Mouse (Mus musculus): ENCODE data around the gene Cep55. TPM values are rescaled to one million over a fixed set of nuclear protein-coding genes. Genes with fewer than 3 reads are reported as not detected.
A peak's percentile ranks its signal among the peaks of the same experiment; 100 is the strongest.

The Cep55 gene
- 7.1 and 8.2 TPM in 2 replicates for polyA plus RNA-seq (2015; fragmentation: Nextera tagmentation; extraction: Ambion mirVana)

DNA sequence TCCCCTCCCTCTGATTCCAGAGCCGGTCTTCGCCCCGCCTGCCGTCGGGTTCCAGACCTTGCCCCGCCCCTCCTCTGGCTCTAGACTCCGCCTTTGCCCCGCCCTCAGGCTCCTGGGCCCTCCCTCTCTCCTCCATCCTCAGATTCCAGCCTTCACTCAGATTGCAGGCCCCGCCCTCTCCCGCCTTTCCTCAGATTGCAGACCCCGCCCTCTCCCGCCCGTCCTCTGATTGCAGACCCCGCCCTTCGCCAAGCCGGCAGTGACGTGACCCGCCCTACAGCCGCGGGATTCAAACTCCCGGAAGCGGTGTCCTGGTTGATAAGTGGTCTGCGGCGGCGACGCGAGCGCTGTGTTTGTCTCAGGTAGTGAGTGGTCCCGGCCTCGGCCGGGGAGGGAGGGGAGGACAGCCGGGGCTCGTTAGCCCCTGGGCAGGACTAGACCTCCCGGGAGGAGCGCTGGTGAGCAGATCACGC is at the start of gene Cep55:
Cep55 (plus strand) TSS at position 292 of the 473 bp plus-strand sequence.
- Histone ChIP-seq H3K4me3 (ENCODE audit: low read depth, low read length) (peak within 1 kb of the TSS; percentile 74), H3K9ac (ENCODE audit: low read depth, low read length) (peak within 1 kb of the TSS; percentile 66), H3K4me1 (replicated peaks; ENCODE audit: control insufficient read depth, insufficient read depth, low read length) (peaks cover 4% of the 10 kb centered on the region; the same call in 1 of the 2 replicates), H3K9me3 (ENCODE audit: control insufficient read depth) (no peaks in the 10 kb centered on the region), H3K4me2 (replicated peaks; ENCODE audit: low read depth) (peak within 1 kb of the TSS; percentile 86), H3K27me3 (replicated peaks; ENCODE audit: control insufficient read depth, insufficient read depth, low read length) (no peaks in the 10 kb centered on the region), H3K27ac (ENCODE audit: low read depth, low read length) (0 out of 2 replicates have a peak within 1 kb of the TSS, but pooled peaks have one; percentile 31), H3K36me3 (ENCODE audit: control insufficient read depth, insufficient read depth) (no peaks in the 10 kb centered on the region)
- no peak; the same call in 1 of the 2 replicates for TF ChIP-seq CTCF (IDR thresholded peaks at IDR 0.05; ENCODE audit: low read depth)
- WGBS = under 1% methylated on average over 36 of the region's 36 CpGs
- peak; percentile 96 for ATAC-seq

DNA sequence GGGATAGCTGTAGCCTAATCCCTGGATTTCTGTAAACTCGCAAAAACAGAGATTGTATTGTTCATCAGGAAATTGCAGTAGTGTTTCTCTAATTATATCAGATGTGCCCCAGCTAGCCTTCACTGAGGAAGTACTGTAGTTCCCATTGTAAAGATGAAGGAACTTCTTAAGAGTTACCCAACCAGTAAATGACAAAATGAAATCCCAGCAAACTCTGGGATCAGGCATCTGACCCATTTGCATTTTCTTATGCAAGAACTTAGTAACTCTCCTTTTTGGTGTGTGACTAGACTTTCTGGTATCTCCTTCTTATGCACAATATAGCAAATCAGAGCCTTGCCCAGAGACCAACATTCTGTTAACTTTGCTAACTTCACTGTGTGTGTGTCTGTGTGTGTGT is 43.4 kb upstream of the Cep55 start:
- H3K27me3 ChIP-seq (replicated peaks; ENCODE audit: control insufficient read depth, insufficient read depth, low read length) = no peaks in the 10 kb centered on the region; the same call in 1 of the 2 replicates
- no peak overlapping the region for H3K9ac ChIP-seq (ENCODE audit: low read depth, low read length)
- no peak for TF ChIP-seq CTCF (IDR thresholded peaks at IDR 0.05; ENCODE audit: low read depth)
- no peaks in the 10 kb centered on the region for H3K4me1 ChIP-seq (replicated peaks; ENCODE audit: control insufficient read depth, insufficient read depth, low read length)
- no peak overlapping the region for H3K4me2 ChIP-seq (replicated peaks; ENCODE audit: low read depth)
- H3K36me3 ChIP-seq (ENCODE audit: control insufficient read depth, insufficient read depth) = no peaks in the 10 kb centered on the region
- WGBS = 53% methylated on average over 1 of the region's 1 CpGs
- H3K27ac ChIP-seq (ENCODE audit: low read depth, low read length) = no peak overlapping the region
- H3K4me3 ChIP-seq (ENCODE audit: low read depth, low read length) = no peak overlapping the region
- no peak for ATAC-seq
- no peaks in the 10 kb centered on the region for H3K9me3 ChIP-seq (ENCODE audit: control insufficient read depth)

DNA sequence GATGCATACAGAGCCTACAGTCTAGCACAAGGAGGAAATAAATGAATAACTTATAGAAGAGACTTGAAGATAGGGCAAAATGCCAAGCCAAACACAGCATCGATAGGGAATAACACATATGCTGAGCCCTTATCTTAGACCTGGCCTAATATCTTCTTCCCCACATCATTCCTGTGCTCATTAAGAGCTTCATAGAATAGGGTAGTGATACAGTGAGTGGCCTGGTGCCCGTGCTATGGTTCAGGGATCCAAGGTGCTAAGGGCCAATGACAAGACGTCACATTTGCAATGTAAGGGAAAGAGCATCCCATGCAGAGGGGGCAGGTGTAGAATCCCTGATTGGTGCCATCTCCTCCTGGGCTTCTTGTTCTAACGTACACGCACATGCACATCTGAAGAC is 40.4 kb upstream of the Cep55 start:
- Histone ChIP-seq H3K4me3 (ENCODE audit: low read depth, low read length) (no peak overlapping the region), H3K9me3 (ENCODE audit: control insufficient read depth) (no peaks in the 10 kb centered on the region), H3K4me1 (replicated peaks; ENCODE audit: control insufficient read depth, insufficient read depth, low read length) (no peaks in the 10 kb centered on the region), H3K36me3 (ENCODE audit: control insufficient read depth, insufficient read depth) (no peaks in the 10 kb centered on the region), H3K9ac (ENCODE audit: low read depth, low read length) (no peak overlapping the region), H3K27me3 (replicated peaks; ENCODE audit: control insufficient read depth, insufficient read depth, low read length) (no peaks in the 10 kb centered on the region; the same call in 1 of the 2 replicates), H3K27ac (ENCODE audit: low read depth, low read length) (no peak overlapping the region), H3K4me2 (replicated peaks; ENCODE audit: low read depth) (no peak overlapping the region)
- ATAC-seq = no peak; the same call in 1 of the 2 replicates
- TF ChIP-seq CTCF (IDR thresholded peaks at IDR 0.05; ENCODE audit: low read depth) = no peak
- WGBS = 62% methylated on average over 5 of the region's 5 CpGs

DNA sequence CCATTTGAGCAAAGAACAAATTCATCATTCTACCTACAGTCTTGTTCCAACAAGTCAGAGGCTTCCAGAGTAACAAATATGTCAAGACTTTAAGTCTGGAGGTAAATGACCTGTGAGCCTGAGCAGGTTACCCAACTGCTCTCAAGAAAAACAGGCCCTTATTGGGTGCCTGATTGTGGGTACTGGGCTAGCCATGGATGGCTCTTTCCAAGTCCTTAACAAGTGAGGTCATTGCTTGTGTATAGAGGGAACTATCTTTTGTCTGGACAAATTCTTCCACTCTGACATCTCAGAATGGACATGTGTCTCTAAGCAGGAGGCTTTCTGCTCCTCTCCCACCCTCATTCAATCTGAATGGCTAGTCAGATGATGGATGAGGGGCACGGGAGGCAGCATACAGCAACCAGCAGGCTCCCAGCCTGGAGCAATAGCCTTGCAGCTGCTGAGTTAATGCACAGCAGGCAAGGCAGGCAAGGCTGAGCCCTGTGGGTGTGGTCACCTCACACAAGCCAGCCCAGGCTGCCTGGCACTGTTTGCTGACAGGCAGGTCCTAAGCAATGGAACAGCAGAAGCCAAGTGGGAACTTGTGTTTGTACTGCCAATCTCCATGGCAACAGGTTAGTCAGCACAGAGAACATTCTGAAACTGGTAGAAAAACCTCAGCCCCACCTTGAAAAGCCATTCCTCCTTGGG is 39.5 kb upstream of the Cep55 start:
- TF ChIP-seq CTCF (IDR thresholded peaks at IDR 0.05; ENCODE audit: low read depth) = no peak
- H3K4me1 ChIP-seq (replicated peaks; ENCODE audit: control insufficient read depth, insufficient read depth, low read length) = no peaks in the 10 kb centered on the region
- no peak overlapping the region for H3K27ac ChIP-seq (ENCODE audit: low read depth, low read length)
- no peak overlapping the region for H3K4me3 ChIP-seq (ENCODE audit: low read depth, low read length)
- no peaks in the 10 kb centered on the region for H3K9me3 ChIP-seq (ENCODE audit: control insufficient read depth)
- no peak overlapping the region for H3K4me2 ChIP-seq (replicated peaks; ENCODE audit: low read depth)
- no peak overlapping the region for H3K9ac ChIP-seq (ENCODE audit: low read depth, low read length)
- peak; percentile 97 for ATAC-seq
- 3% methylated on average over 1 of the region's 1 CpGs for WGBS
- H3K27me3 ChIP-seq (replicated peaks; ENCODE audit: control insufficient read depth, insufficient read depth, low read length) = no peaks in the 10 kb centered on the region; the same call in 1 of the 2 replicates
- H3K36me3 ChIP-seq (ENCODE audit: control insufficient read depth, insufficient read depth) = no peaks in the 10 kb centered on the region

DNA sequence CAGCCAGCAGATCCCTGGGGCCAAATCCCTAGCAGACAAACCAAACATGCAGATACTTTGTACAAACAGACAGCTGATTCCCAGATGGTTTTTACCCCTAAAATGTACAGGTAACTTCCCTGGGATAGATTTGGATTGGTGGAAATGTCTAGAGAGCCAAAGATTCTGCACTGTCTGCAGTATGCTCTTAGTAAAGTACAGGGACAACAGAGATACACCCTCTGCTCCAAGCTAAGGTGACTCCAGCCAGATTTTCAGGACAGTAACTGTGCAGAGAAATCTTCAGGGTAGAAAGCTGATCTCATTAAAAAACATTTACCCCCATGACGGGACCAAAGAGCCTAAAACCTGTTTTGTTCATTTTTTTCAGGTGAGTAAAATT is 38.9 kb upstream of the Cep55 start:
- Histone ChIP-seq H3K4me1 (replicated peaks; ENCODE audit: control insufficient read depth, insufficient read depth, low read length) (no peaks in the 10 kb centered on the region), H3K9me3 (ENCODE audit: control insufficient read depth) (no peaks in the 10 kb centered on the region), H3K27ac (ENCODE audit: low read depth, low read length) (no peak overlapping the region), H3K36me3 (ENCODE audit: control insufficient read depth, insufficient read depth) (no peaks in the 10 kb centered on the region), H3K4me2 (replicated peaks; ENCODE audit: low read depth) (no peak overlapping the region), H3K27me3 (replicated peaks; ENCODE audit: control insufficient read depth, insufficient read depth, low read length) (no peaks in the 10 kb centered on the region; the same call in 1 of the 2 replicates), H3K9ac (ENCODE audit: low read depth, low read length) (no peak overlapping the region), H3K4me3 (ENCODE audit: low read depth, low read length) (no peak overlapping the region)
- WGBS = 75% methylated on average over 1 of the region's 1 CpGs
- peak; percentile 37 for ATAC-seq
- no peak for TF ChIP-seq CTCF (IDR thresholded peaks at IDR 0.05; ENCODE audit: low read depth)

DNA sequence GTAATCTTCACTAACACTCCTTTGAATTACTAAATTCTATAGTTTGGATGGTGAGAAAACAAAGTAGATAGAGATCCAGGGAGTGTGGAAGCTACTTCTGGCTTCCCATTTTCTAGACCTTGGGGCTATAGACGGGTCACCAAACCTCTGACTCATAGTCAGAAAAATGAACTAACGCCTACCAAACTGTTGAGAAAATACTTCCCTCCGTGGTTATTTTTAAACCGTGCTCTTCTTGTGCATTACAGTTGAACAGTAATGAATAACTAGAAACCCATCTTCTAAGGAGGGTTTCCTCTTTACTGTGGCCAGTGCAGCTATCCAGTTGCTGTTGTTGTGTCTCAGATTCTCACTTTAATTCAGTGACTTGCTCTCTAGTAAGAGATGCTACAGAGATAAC is 32.1 kb upstream of the Cep55 start:
- Histone ChIP-seq H3K4me3 (ENCODE audit: low read depth, low read length) (no peak overlapping the region), H3K27ac (ENCODE audit: low read depth, low read length) (no peak overlapping the region), H3K4me1 (replicated peaks; ENCODE audit: control insufficient read depth, insufficient read depth, low read length) (peaks cover 12% of the 10 kb centered on the region), H3K27me3 (replicated peaks; ENCODE audit: control insufficient read depth, insufficient read depth, low read length) (no peaks in the 10 kb centered on the region), H3K36me3 (ENCODE audit: control insufficient read depth, insufficient read depth) (no peaks in the 10 kb centered on the region), H3K9ac (ENCODE audit: low read depth, low read length) (no peak overlapping the region), H3K4me2 (replicated peaks; ENCODE audit: low read depth) (no peak overlapping the region), H3K9me3 (ENCODE audit: control insufficient read depth) (no peaks in the 10 kb centered on the region)
- ATAC-seq = no peak
- WGBS = 53% methylated on average over 4 of the region's 4 CpGs
- no peak for TF ChIP-seq CTCF (IDR thresholded peaks at IDR 0.05; ENCODE audit: low read depth)

Measured in intestine, postnatal 0 days (tissue).